Mouse (Mus musculus) stomach, adult 2 months (tissue): ENCODE data around the gene Fut1. TPM values are rescaled to one million over a fixed set of nuclear protein-coding genes. Genes with fewer than 3 reads are reported as not detected.

Experiments
- polyA plus RNA-seq: library from polyadenylated mRNA; depleted of rRNA; stranded (reverse); fragments of >200 nt; gene quantifications from 2 replicates; pipeline ENCODE4 v1.2.3, GENCODE M21; 2012; rRNA removed

Fut1 gene
- polyA plus RNA-seq, result 0.60 and 1.6 TPM in 2 replicates

GRCm38 (mm10) chr7:45617042-45617695, at the start of gene Fut1:
Gene Fut1, plus strand, starts transcription at chr7:45617289.

GRCm38 (mm10) chr7:45570103-45570741, 46.9 kb upstream of the Fut1 start, which contains the start of gene Bcat2:
Gene Bcat2, plus strand, starts transcription at chr7:45570153.

GRCm38 (mm10) chr7:45621443-45621842, 4.4 kb downstream of the Fut1 start, which contains the start of gene Izumo1:
Gene Izumo1, plus strand, starts transcription at chr7:45621811.

GRCm38 (mm10) chr7:45627261-45627660, 10.2 kb downstream of the Fut1 start, which contains the start of gene Rasip1:
Gene Rasip1, plus strand, starts transcription at chr7:45627488.

GRCm38 (mm10) chr7:45639561-45640027, 22.5 kb downstream of the Fut1 start, which contains the start of gene Mamstr:
Gene Mamstr, plus strand, starts transcription at chr7:45639977.

GRCm38 (mm10) chr7:45666161-45666560, 49.1 kb downstream of the Fut1 start, which contains the start of gene Fut2:
Gene Fut2, minus strand, starts transcription at chr7:45666394.

Other genes starting within 250 kb of the Fut1 start
- gene Lin7b, start 246.7 kb upstream of the Fut1 start, polyA plus RNA-seq, result 3.8 and 4.1 TPM in 2 replicates
- gene Snrnp70, start 221.5 kb upstream of the Fut1 start, polyA plus RNA-seq, result 79.4 and 100 TPM in 2 replicates
- 1.2 and 1.9 TPM in 2 replicates for gene Kcna7, start 211.6 kb upstream of the Fut1 start, polyA plus RNA-seq
- gene Ntf5, start 203.6 kb upstream of the Fut1 start, polyA plus RNA-seq, result 0.84 and 0.85 TPM in 2 replicates
- gene Lhb, start 196.5 kb upstream of the Fut1 start, polyA plus RNA-seq, result 0.16 and 0.27 TPM in 2 replicates
- gene Gys1, start 182.4 kb upstream of the Fut1 start, polyA plus RNA-seq, result 22.4 and 23.8 TPM in 2 replicates
- gene Ruvbl2, start 179.2 kb upstream of the Fut1 start, polyA plus RNA-seq, result 27.7 and 27.9 TPM in 2 replicates
- gene Ftl1, start 157.4 kb upstream of the Fut1 start, polyA plus RNA-seq, result 4,280 and 5,118 TPM in 2 replicates
- gene Bax, start 150.4 kb upstream of the Fut1 start, polyA plus RNA-seq, result 72.5 and 92.5 TPM in 2 replicates
- gene Tulp2, start 135.4 kb upstream of the Fut1 start, polyA plus RNA-seq, result 0.09 TPM in 1 of 2 replicates, not detected in the other
- not detected in 2 replicates for gene Gm45808, start 130.5 kb upstream of the Fut1 start, polyA plus RNA-seq
- 0.18 and 0.20 TPM in 2 replicates for gene Dhdh, start 128.5 kb upstream of the Fut1 start, polyA plus RNA-seq
- 280 and 281 TPM in 2 replicates for gene Nucb1, start 106.9 kb upstream of the Fut1 start, polyA plus RNA-seq
- 19.7 and 42.6 TPM in 2 replicates for gene Ppp1r15a, start 91.0 kb upstream of the Fut1 start, polyA plus RNA-seq
- 5.0 and 10.4 TPM in 2 replicates for gene Plekha4, start 91.0 kb upstream of the Fut1 start, polyA plus RNA-seq
- 7.6 and 14.6 TPM in 2 replicates for gene Hsd17b14, start 62.4 kb upstream of the Fut1 start, polyA plus RNA-seq
- gene Bcat2, start 47.1 kb upstream of the Fut1 start, polyA plus RNA-seq, result 101 and 114 TPM in 2 replicates
- gene Fgf21, start 1.8 kb upstream of the Fut1 start, polyA plus RNA-seq, result 0.09 TPM in 1 of 2 replicates, not detected in the other
- gene Izumo1, start 4.5 kb downstream of the Fut1 start, polyA plus RNA-seq, result 0.11 and 0.29 TPM in 2 replicates
- gene Rasip1, start 10.2 kb downstream of the Fut1 start, polyA plus RNA-seq, result 8.6 and 10.0 TPM in 2 replicates
- 2.1 and 3.5 TPM in 2 replicates for gene Mamstr, start 22.7 kb downstream of the Fut1 start, polyA plus RNA-seq
- gene Fut2, start 49.1 kb downstream of the Fut1 start, polyA plus RNA-seq, result 40.4 and 57.4 TPM in 2 replicates
- gene Ntn5, start 66.7 kb downstream of the Fut1 start, polyA plus RNA-seq, result 0.94 and 3.5 TPM in 2 replicates
- gene Sec1, start 77.1 kb downstream of the Fut1 start, polyA plus RNA-seq, result 0.08 and 0.23 TPM in 2 replicates
- 7.3 and 11.6 TPM in 2 replicates for gene Car11, start 82.6 kb downstream of the Fut1 start, polyA plus RNA-seq
- 8.9 and 12.6 TPM in 2 replicates for gene Dbp, start 87.8 kb downstream of the Fut1 start, polyA plus RNA-seq
- 950 and 1,663 TPM in 2 replicates for gene Rpl18, start 98.2 kb downstream of the Fut1 start, polyA plus RNA-seq
- 62.1 and 73.9 TPM in 2 replicates for gene Sphk2, start 100.7 kb downstream of the Fut1 start, polyA plus RNA-seq
- 134 and 147 TPM in 2 replicates for gene Fam83e, start 103.9 kb downstream of the Fut1 start, polyA plus RNA-seq
- gene Spaca4, start 108.5 kb downstream of the Fut1 start, polyA plus RNA-seq, result not detected in 2 replicates
- 1.4 and 2.2 TPM in 2 replicates for gene Lmtk3, start 166.4 kb downstream of the Fut1 start, polyA plus RNA-seq
- gene Sult2b1, start 167.4 kb downstream of the Fut1 start, polyA plus RNA-seq, result 28.3 and 35.1 TPM in 2 replicates
- 35.8 and 65.2 TPM in 2 replicates for gene Cyth2, start 197.3 kb downstream of the Fut1 start, polyA plus RNA-seq
- gene Kcnj14, start 207.5 kb downstream of the Fut1 start, polyA plus RNA-seq, result 0.02 and 0.05 TPM in 2 replicates
- gene Grwd1, start 213.7 kb downstream of the Fut1 start, polyA plus RNA-seq, result 7.6 TPM in 2 replicates